Mouse (Mus musculus) ES-E14 (cell line): Measurements from ENCODE around the gene Mknk2. TPM values are rescaled to one million over a fixed set of nuclear protein-coding genes. Genes with fewer than 3 reads are reported as not detected.

Experiments
- DNase-seq: peaks from one replicate; pipeline ENCODE4 v3.0.0-alpha.2; 2013; ENCODE audit warnings: low read depth, low spot score
- H3K27ac ChIP-seq: 2 replicates; pipeline ENCODE4 v1.5.1; 2012; ENCODE audit warnings: low read depth, mild to moderate bottlenecking, low read length, moderate library complexity, mixed read lengths; ENCODE audit not compliant: poor library complexity, insufficient read depth, severe bottlenecking
- H3K36me3 ChIP-seq: 2 replicates; pipeline ENCODE4 v1.6.1; 2012; ENCODE audit warnings: mild to moderate bottlenecking, low read length, moderate library complexity, mixed read lengths; ENCODE audit not compliant: control insufficient read depth, poor library complexity, insufficient read depth, severe bottlenecking
- H3K4me1 ChIP-seq, 2 experiments: fragments of 150-350 bp in 1 of 2; sonication (generic) in 1 of 2; 2 replicates each; pipeline ENCODE4 v1.6.1; 2012; ENCODE audit warnings: low read length in 2 of 2, mild to moderate bottlenecking in 1 of 2, mixed read lengths in 1 of 2; ENCODE audit not compliant: control insufficient read depth in 2 of 2, insufficient read depth in 2 of 2, poor library complexity in 1 of 2
- H3K4me3 ChIP-seq, 2 experiments: fragments of 150-350 bp in 1 of 2; sonication (generic) in 1 of 2; 2 replicates each; pipeline ENCODE4 v1.5.1; 2012; ENCODE audit warnings: low read length in 2 of 2, low read depth in 1 of 2, mild to moderate bottlenecking in 1 of 2, mixed read lengths in 1 of 2; ENCODE audit not compliant: insufficient read depth in 1 of 2, poor library complexity in 1 of 2, severe bottlenecking in 1 of 2
- H3K9ac ChIP-seq: 2 replicates; pipeline ENCODE4 v1.6.1; 2012; ENCODE audit warnings: low read depth, mild to moderate bottlenecking, low read length, mixed read lengths; ENCODE audit not compliant: poor library complexity, insufficient read depth, severe bottlenecking
- H3K9me3 ChIP-seq: fragments of 150-350 bp; sonication (generic); 2 replicates; pipeline ENCODE4 v1.6.1; 2012; ENCODE audit warnings: low read depth, mild to moderate bottlenecking, low read length; ENCODE audit not compliant: control insufficient read depth, insufficient read depth
- CHD2 ChIP-seq: IDR thresholded peaks from 2 replicates; pipeline ENCODE4 v1.6.1; 2014; ENCODE audit warnings: mild to moderate bottlenecking, low read depth, low read length, inconsistent platforms
- HCFC1 ChIP-seq: IDR thresholded peaks from 2 replicates; pipeline ENCODE4 v1.6.1; 2012; ENCODE audit warnings: low read length, inconsistent platforms, borderline replicate concordance; ENCODE audit not compliant: insufficient read depth
- MAFK ChIP-seq: IDR thresholded peaks from 2 replicates; pipeline ENCODE4 v1.6.1; 2014; ENCODE audit warnings: mild to moderate bottlenecking, low read depth, low read length, inconsistent platforms; ENCODE audit not compliant: insufficient read depth
- ZC3H11A ChIP-seq: IDR thresholded peaks from 2 replicates; pipeline ENCODE4 v1.6.1; 2012; ENCODE audit warnings: low read depth, mild to moderate bottlenecking, inconsistent platforms, low read length, borderline replicate concordance
- ZNF384 ChIP-seq: IDR thresholded peaks from 2 replicates; pipeline ENCODE4 v1.6.1; 2012; ENCODE audit warnings: low read depth, low read length, inconsistent platforms
- in situ Hi-C, 2 experiments: fragments of 600-800 bp; cut with MboI; formaldehyde crosslinking; loops; one replicate each; pipeline ENCODE4 v1.15.1; 2025; ENCODE audit warnings: low sequenced_read_pairs in 2 of 2, inconsistent platforms in 1 of 2; ENCODE audit not compliant: unreplicated experiment in 2 of 2
- total RNA-seq: library from RNA; depleted of rRNA; stranded (reverse); fragments of 300-350 nt; gene quantifications from 2 replicates; pipeline ENCODE4 v1.2.3, GENCODE M21; 2012; rRNA removed

Gene Mknk2
- total RNA-seq, result 33.6 and 40.7 TPM in 2 replicates

DNA sequence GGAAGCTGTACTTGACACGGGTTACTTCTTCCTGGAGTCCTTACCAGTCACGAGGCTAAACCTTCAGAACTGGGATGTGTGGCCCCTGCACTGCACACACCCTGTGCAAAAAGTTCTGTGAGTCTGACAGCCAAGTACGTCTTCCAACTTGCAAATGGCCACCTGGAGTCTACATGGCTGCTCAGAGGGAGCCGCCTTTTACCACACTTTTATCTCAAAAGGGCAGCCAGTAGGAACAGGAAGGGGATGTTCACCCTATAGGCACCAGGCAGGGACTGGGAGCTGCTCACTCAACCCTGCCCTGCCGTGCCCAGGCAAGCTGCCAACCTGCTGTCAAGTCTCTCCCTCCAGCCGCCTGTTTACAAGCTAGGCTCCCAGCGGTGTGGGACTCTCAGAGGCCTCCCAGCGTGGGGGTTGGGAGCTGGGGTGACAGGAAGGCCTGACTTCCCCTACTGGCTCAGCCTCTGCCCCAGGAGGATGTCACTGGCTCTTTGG, at the start of gene Mknk2:
Gene Mknk2, minus strand, starts transcription at position 171 of the 495 bp plus-strand sequence.
- H3K9me3 ChIP-seq, result no peaks in the 10 kb centered on the region
- DNase-seq, result no peak
- H3K9ac ChIP-seq, result peak within 1 kb of the TSS; percentile 84
- peaks cover 2% of the 10 kb centered on the region; the same call in 1 of the 2 replicates for H3K36me3 ChIP-seq
- peaks cover 9 to 31% of the 10 kb centered on the region in 2 experiments for H3K4me1 ChIP-seq
- peak within 1 kb of the TSS; percentile 63 for H3K27ac ChIP-seq
- TF ChIP-seq ZNF384 (no peak), ZC3H11A (no peak), HCFC1 (no peak), MAFK (no peak), CHD2 (no peak)
- in situ Hi-C loops, result no loop called here
- H3K4me3 ChIP-seq, result peak within 1 kb of the TSS; percentile 71 to 87

GRCm38 (mm10) chr10:80717281-80717680, 39.4 kb upstream of the Mknk2 start:
- TF ChIP-seq CHD2 (no peak), ZNF384 (no peak), HCFC1 (no peak), MAFK (no peak), ZC3H11A (no peak)
- H3K27ac ChIP-seq, result no peak overlapping the region
- H3K4me1 ChIP-seq, result no peaks in the 10 kb centered on the region
- in situ Hi-C loops, result no loop called here
- peaks cover 92% of the 10 kb centered on the region for H3K36me3 ChIP-seq
- no peak overlapping the region for H3K9ac ChIP-seq
- H3K4me3 ChIP-seq, result no peak overlapping the region
- DNase-seq, result no peak
- no peaks in the 10 kb centered on the region for H3K9me3 ChIP-seq

DNA sequence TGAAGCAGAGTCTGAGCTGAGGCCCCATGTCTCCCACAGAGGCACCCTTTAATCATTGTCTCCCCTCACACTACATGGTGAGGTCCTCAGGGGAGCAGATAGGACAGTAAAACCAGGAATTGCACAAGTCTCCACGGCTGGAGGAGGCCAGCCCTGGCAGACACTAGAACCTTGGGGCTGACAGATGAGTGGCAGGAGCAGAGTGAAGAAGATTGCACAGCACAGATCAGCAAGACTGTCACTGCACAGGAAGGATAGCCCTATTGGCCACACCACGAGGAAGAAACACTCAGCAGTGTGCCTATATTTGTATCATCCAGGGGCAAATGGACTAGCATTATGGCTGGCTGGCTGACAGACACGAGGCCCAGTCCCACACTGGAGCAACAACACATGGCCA, 32.9 kb upstream of the Mknk2 start:
- Histone ChIP-seq H3K9ac (no peak overlapping the region), H3K36me3 (peaks cover 88% of the 10 kb centered on the region), H3K27ac (no peak overlapping the region), H3K9me3 (no peaks in the 10 kb centered on the region), H3K4me3 (no peak overlapping the region), H3K4me1 (no peaks in the 10 kb centered on the region)
- TF ChIP-seq ZNF384 (no peak), MAFK (no peak), HCFC1 (no peak)
- no peak for DNase-seq
- in situ Hi-C loops, result no loop called here

DNA sequence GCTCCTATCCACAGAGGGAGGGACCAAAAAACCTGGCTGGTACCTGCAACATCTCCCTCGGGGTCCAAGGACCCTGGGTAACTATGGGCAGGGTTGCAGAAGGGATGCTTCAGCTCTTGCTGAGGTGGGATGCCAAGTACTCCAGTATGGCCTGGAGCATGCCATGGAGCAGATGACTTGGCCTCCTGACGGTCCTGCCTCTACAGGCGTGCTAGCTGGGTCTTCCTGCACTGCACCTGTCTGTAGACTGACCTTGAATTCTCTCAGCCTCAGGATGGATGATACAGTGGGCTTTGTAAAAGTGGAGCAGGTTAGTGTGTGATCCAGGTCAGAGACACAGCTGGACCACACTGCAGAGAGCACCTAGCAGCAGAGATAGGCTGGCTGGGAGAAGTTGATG, 27.6 kb upstream of the Mknk2 start:
- TF ChIP-seq HCFC1 (no peak), ZC3H11A (no peak), MAFK (no peak), ZNF384 (no peak), CHD2 (no peak)
- DNase-seq, result no peak

DNA sequence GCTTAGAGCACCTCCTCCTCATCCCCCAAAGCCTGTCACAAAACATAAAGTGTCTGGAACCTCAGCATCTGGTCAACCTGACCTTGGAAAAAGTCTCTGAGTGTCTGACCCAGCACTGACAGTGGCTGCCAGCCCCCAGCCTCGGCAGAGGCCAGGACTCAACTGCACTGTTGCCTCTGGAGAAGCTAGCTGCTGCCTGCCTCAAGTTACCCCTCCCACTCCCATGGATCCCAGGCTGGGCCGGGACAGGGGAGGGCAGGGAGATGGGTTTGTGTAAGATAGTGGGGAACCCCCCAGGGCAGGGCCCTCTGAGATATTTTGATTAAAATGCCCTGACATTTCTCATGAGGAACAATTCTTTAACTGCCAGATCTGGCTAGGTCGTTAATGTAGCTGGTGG, 27.1 kb upstream of the Mknk2 start:
- no peak for DNase-seq
- no peak overlapping the region for H3K9ac ChIP-seq
- H3K9me3 ChIP-seq, result no peaks in the 10 kb centered on the region
- H3K4me1 ChIP-seq, result peaks cover 3% of the 10 kb centered on the region in 2 experiments; a peak in 1 of 4 replicates
- peaks cover 38% of the 10 kb centered on the region for H3K36me3 ChIP-seq
- in situ Hi-C loops, result no loop called here
- TF ChIP-seq HCFC1 (no peak), CHD2 (no peak), MAFK (no peak), ZNF384 (no peak), ZC3H11A (no peak)
- H3K27ac ChIP-seq, result no peak overlapping the region
- H3K4me3 ChIP-seq, result no peak overlapping the region

More for the DNA sequence above, 27.6 kb upstream of the Mknk2 start:
- in situ Hi-C loops, result no loop called here
- Histone ChIP-seq H3K27ac (no peak overlapping the region), H3K9me3 (no peaks in the 10 kb centered on the region), H3K36me3 (peaks cover 42% of the 10 kb centered on the region), H3K4me1 (peaks cover 2 to 3% of the 10 kb centered on the region in 2 experiments; a peak in 1 of 4 replicates), H3K4me3 (no peak overlapping the region), H3K9ac (no peak overlapping the region)
